12 mouse cellular contexts compared by ENCODE assay signal in genomic region chr6:98998971-98999932, GRCm38 (mm10).
DNase-seq lines count a peak whose midpoint lies in the region; ATAC-seq and TF ChIP-seq lines count a peak whose summit lies in the region.
"Had no signal": no experiment of that assay in that cellular context is flagged by ENCODE, and none has a peak within 500 bp of the region (broad histone marks: within the 10 kb centered on the region; RNA-seq: fewer than 3 reads in every experiment).

No protein-coding gene starts in this region.

- H3K9ac ChIP-seq in ES-Bruce4 (ENCODE audit: low read depth, poor library complexity, severe bottlenecking) = no peak overlapping the region
- no peak overlapping the region for H3K9ac ChIP-seq in forebrain, embryonic 13.5 days
- H3K9ac ChIP-seq in midbrain, embryonic 14.5 days (replicated peaks; ENCODE audit: low read length) = no peak overlapping the region; the same call in 1 of the 2 replicates
- H3K9ac ChIP-seq: embryonic facial prominence, embryonic 15.5 days had no signal

- no peak overlapping the region for H3K27ac ChIP-seq in gastrocnemius, adult 2 months
- H3K27ac ChIP-seq in ES-Bruce4 (ENCODE audit: insufficient read depth, low read length) = no peak overlapping the region
- H3K27ac ChIP-seq in forebrain, embryonic 13.5 days = no peak overlapping the region
- H3K27ac ChIP-seq in midbrain, embryonic 14.5 days (replicated peaks; ENCODE audit: low read depth, low read length) = peak overlapping the region; percentile 21; the same call in 1 of the 2 replicates
- H3K27ac ChIP-seq: embryonic facial prominence, embryonic 15.5 days had no signal

- intact Hi-C loops in gastrocnemius, adult 2 months (cut with DNase I) = no loop called here

- TF ChIP-seq CTCF in gastrocnemius, adult 2 months (IDR thresholded peaks at IDR 0.05) = no peak
- no peak for TF ChIP-seq CTCF in ES-Bruce4 (IDR thresholded peaks at IDR 0.05; ENCODE audit: low read depth, low read length)

- no peak for TF ChIP-seq POLR2A in ES-Bruce4 (IDR thresholded peaks at IDR 0.05; ENCODE audit: insufficient read depth, low read length)

- peaks cover 18% of the 10 kb centered on the region for H3K36me3 ChIP-seq in ES-Bruce4 (ENCODE audit: control insufficient read depth, insufficient read depth, low read length, poor library complexity, severe bottlenecking)
- peaks cover 16% of the 10 kb centered on the region for H3K36me3 ChIP-seq in forebrain, embryonic 13.5 days (ENCODE audit: poor library complexity, severe bottlenecking)
- H3K36me3 ChIP-seq in midbrain, embryonic 14.5 days (ENCODE audit: control insufficient read depth, insufficient read depth, low read length) = peaks cover 13% of the 10 kb centered on the region

- no peak for TF ChIP-seq EP300 in ES-Bruce4 (IDR thresholded peaks at IDR 0.05; ENCODE audit: insufficient read depth, low read depth, low read length)

- ATAC-seq in forebrain, embryonic 13.5 days = no peak
- no peak for ATAC-seq in midbrain, embryonic 14.5 days (ENCODE audit: low FRiP score, low TSS enrichment)

- peak; percentile 65 for DNase-seq in gastrocnemius, adult 2 months
- no peak for DNase-seq in gastrocnemius, postnatal 4 days (ENCODE audit: low spot score in 2 of 2)
- peak; percentile 68 for DNase-seq in midbrain, embryonic 14.5 days
- DNase-seq in yolk sac, embryonic 10.5 days (ENCODE audit: low spot score) = no peak
- no peak for DNase-seq in natural killer cell, adult 2 months (ENCODE audit: low spot score in 2 of 2)
- no peak for DNase-seq in T-cell, adult 2 months (ENCODE audit: low spot score)
- DNase-seq: adrenal gland, postnatal 10 days; kidney, adult 8-10 months had no signal

- 54% methylated on average over 35 of the region's 35 CpGs for WGBS in forebrain, embryonic 13.5 days
- 45% methylated on average over 35 of the region's 35 CpGs for WGBS in midbrain, embryonic 14.5 days

- H3K4me1 ChIP-seq in ES-Bruce4 (ENCODE audit: control insufficient read depth, insufficient read depth, low read length) = no peaks in the 10 kb centered on the region
- peaks cover 43% of the 10 kb centered on the region for H3K4me1 ChIP-seq in forebrain, embryonic 13.5 days
- H3K4me1 ChIP-seq in midbrain, embryonic 14.5 days (ENCODE audit: control insufficient read depth, insufficient read depth, low read length) = peaks cover 29% of the 10 kb centered on the region

- H3K4me2 ChIP-seq in forebrain, embryonic 13.5 days = peak overlapping the region; percentile 13
- peak overlapping the region; percentile 47 for H3K4me2 ChIP-seq in midbrain, embryonic 14.5 days (ENCODE audit: low read length)
- H3K4me2 ChIP-seq: embryonic facial prominence, embryonic 15.5 days had no signal

- H3K4me3 ChIP-seq in gastrocnemius, adult 2 months = peak overlapping the region; percentile 44
- 0 out of 2 replicates have a peak overlapping the region, but pooled peaks have one; percentile 2 for H3K4me3 ChIP-seq in ES-Bruce4 (ENCODE audit: low read depth, low read length)
- H3K4me3 ChIP-seq in forebrain, embryonic 13.5 days = no peak overlapping the region
- H3K4me3 ChIP-seq in midbrain, embryonic 14.5 days (replicated peaks; ENCODE audit: low read depth, low read length) = no peak overlapping the region
- H3K4me3 ChIP-seq: embryonic facial prominence, embryonic 15.5 days had no signal

- H3K27me3 ChIP-seq in ES-Bruce4 (ENCODE audit: control insufficient read depth, insufficient read depth, low read length, poor library complexity, severe bottlenecking) = no peaks in the 10 kb centered on the region
- H3K27me3 ChIP-seq in forebrain, embryonic 13.5 days = peaks cover 3% of the 10 kb centered on the region; the same call in 1 of the 2 replicates
- H3K27me3 ChIP-seq in midbrain, embryonic 14.5 days (ENCODE audit: control insufficient read depth, insufficient read depth, low read length) = no peaks in the 10 kb centered on the region
- H3K27me3 ChIP-seq: CH12.LX; embryonic facial prominence, embryonic 15.5 days had no signal

- no peaks in the 10 kb centered on the region for H3K9me3 ChIP-seq in ES-Bruce4 (replicated peaks; ENCODE audit: control insufficient read depth, insufficient read depth, low read length, poor library complexity, severe bottlenecking)
- H3K9me3 ChIP-seq in forebrain, embryonic 13.5 days (replicated peaks) = no peaks in the 10 kb centered on the region
- H3K9me3 ChIP-seq in midbrain, embryonic 14.5 days (ENCODE audit: control insufficient read depth, low read length) = no peaks in the 10 kb centered on the region
- H3K9me3 ChIP-seq: embryonic facial prominence, embryonic 15.5 days had no signal

Comparison
In these comparisons a context has a peak if more than half of its experiments do, and no peak if none do; other contexts are left out.
1. DNase-seq: peak in gastrocnemius, adult 2 months (single experiment) and midbrain, embryonic 14.5 days (single experiment); none in gastrocnemius, postnatal 4 days (0 of 2), yolk sac, embryonic 10.5 days (single experiment), natural killer cell, adult 2 months (0 of 2) and T-cell, adult 2 months (single experiment).
2. H3K4me3 ChIP-seq: peak in gastrocnemius, adult 2 months (single experiment) and ES-Bruce4 (single experiment); none in forebrain, embryonic 13.5 days (single experiment) and midbrain, embryonic 14.5 days (single experiment).